Mouse (Mus musculus): ENCODE data around the gene Ulk4.
"Not testable (repeated sequence)": the region's sequence is repeated elsewhere in the genome, so short reads cannot be mapped to it uniquely, and the experiment has no call there.

Gene Ulk4

GRCm38 (mm10) chr9:121199146-121199685, 77.8 kb downstream of the Ulk4 start:
- CTCF ChIA-PET: not testable (repeated sequence)

- CTCF ChIA-PET: no interaction called here
Measured at GRCm38 (mm10) chr9:121196473-121196872, 80.5 kb downstream of the Ulk4 start.

- CTCF ChIA-PET: no interaction called here
Measured at GRCm38 (mm10) chr9:121195106-121195505, 81.9 kb downstream of the Ulk4 start.

GRCm38 (mm10) chr9:121192601-121193370, 84.2 kb downstream of the Ulk4 start:
- CTCF ChIA-PET: no interaction called here

GRCm38 (mm10) chr9:121187811-121188210, 89.2 kb downstream of the Ulk4 start:
- CTCF ChIA-PET: no interaction called here

- CTCF ChIA-PET: no interaction called here
Measured at GRCm38 (mm10) chr9:121185796-121186195, 91.2 kb downstream of the Ulk4 start.

GRCm38 (mm10) chr9:121176350-121176749, 100.6 kb downstream of the Ulk4 start:
- CTCF ChIA-PET: no interaction called here

GRCm38 (mm10) chr9:121175201-121175600, 101.8 kb downstream of the Ulk4 start:
- CTCF ChIA-PET: no interaction called here

GRCm38 (mm10) chr9:121172123-121172522, 104.9 kb downstream of the Ulk4 start:
- CTCF ChIA-PET: no interaction called here

- CTCF ChIA-PET: no interaction called here
Measured at GRCm38 (mm10) chr9:121171609-121172008, 105.4 kb downstream of the Ulk4 start.

- CTCF ChIA-PET: no interaction called here
Measured at GRCm38 (mm10) chr9:121164607-121165006, 112.4 kb downstream of the Ulk4 start.

- CTCF ChIA-PET: no interaction called here
Measured at GRCm38 (mm10) chr9:121162789-121163188, 114.2 kb downstream of the Ulk4 start.

GRCm38 (mm10) chr9:121161818-121162565, 115.0 kb downstream of the Ulk4 start:
- CTCF ChIA-PET: no interaction called here

- CTCF ChIA-PET: no interaction called here
Measured at GRCm38 (mm10) chr9:121156253-121156831, 120.7 kb downstream of the Ulk4 start.

- CTCF ChIA-PET: no interaction called here
Measured at GRCm38 (mm10) chr9:121153276-121153675, 123.7 kb downstream of the Ulk4 start.

GRCm38 (mm10) chr9:121148602-121149001, 128.4 kb downstream of the Ulk4 start:
- CTCF ChIA-PET: no interaction called here

- CTCF ChIA-PET: no interaction called here
Measured at GRCm38 (mm10) chr9:121143208-121143607, 133.8 kb downstream of the Ulk4 start.

- CTCF ChIA-PET: no interaction called here
Measured at GRCm38 (mm10) chr9:121132549-121132948, 144.4 kb downstream of the Ulk4 start.

GRCm38 (mm10) chr9:121129533-121129932, 147.5 kb downstream of the Ulk4 start:
- CTCF ChIA-PET: no interaction called here

GRCm38 (mm10) chr9:121128934-121129333, 148.1 kb downstream of the Ulk4 start:
- CTCF ChIA-PET: no interaction called here

GRCm38 (mm10) chr9:121127025-121127424, 150.0 kb downstream of the Ulk4 start:
- CTCF ChIA-PET: no interaction called here

- CTCF ChIA-PET: no interaction called here
Measured at GRCm38 (mm10) chr9:121124705-121125104, 152.3 kb downstream of the Ulk4 start.

- CTCF ChIA-PET: no interaction called here
Measured at GRCm38 (mm10) chr9:121122039-121122438, 155.0 kb downstream of the Ulk4 start.
